Mouse (Mus musculus) heart, adult 2 months (tissue): Measurements from ENCODE around the gene Cbr4.

ENCODE experiments used
- CTCF ChIP-seq: fragments of 200-600 bp; IDR thresholded peaks from 2 replicates; pipeline ENCODE4 v1.8.1; 2022; ENCODE audit warnings: antibody characterized with exemption, mild to moderate bottlenecking, moderate library complexity
- POLR2A ChIP-seq: fragments of 200-500 bp; IDR thresholded peaks from 2 replicates; pipeline ENCODE4 v1.6.1; 2011; ENCODE audit warnings: mild to moderate bottlenecking, low read depth, low read length, control low read depth; ENCODE audit not compliant: insufficient read depth

GRCm38 (mm10) chr8:61487597-61488156 is at the start of gene Cbr4:
- TF ChIP-seq POLR2A (peak; percentile 92), CTCF (peak; percentile 10; the same call in 1 of the 2 replicates)
